9 mouse cellular contexts compared by ENCODE assay signal in genomic region chr4:89040856-89041255, GRCm38 (mm10).
DNase-seq lines count a peak whose midpoint lies in the region; TF ChIP-seq lines count a peak whose summit lies in the region.
"Had no signal": no experiment of that assay in that cellular context is flagged by ENCODE, and none has a peak within 500 bp of the region (broad histone marks: within the 10 kb centered on the region; RNA-seq: fewer than 3 reads in every experiment).

No protein-coding gene starts in this region.

- peak; percentile 21 for DNase-seq in embryo, embryonic 10.5 days (ENCODE audit: low spot score)
- no peak for DNase-seq in embryo, embryonic 9.5 days (ENCODE audit: extremely low spot score)
- DNase-seq in 3T3-L1 (ENCODE audit: low read depth, low spot score) = peak; percentile 73
- DNase-seq in heart, postnatal 25 days (ENCODE audit: low spot score) = peak; percentile 13
- DNase-seq in adrenal gland, adult 8-10 months = no peak
- no peak for DNase-seq in urinary bladder, adult 18-20 months (ENCODE audit: low spot score in 2 of 2)
- no peak for DNase-seq in lung, adult 18-20 months
- DNase-seq: thymus, postnatal 14 days had no signal

- H3K27ac ChIP-seq in embryonic fibroblast, embryonic 13.5 days (ENCODE audit: insufficient read depth, low read length) = peak overlapping the region; percentile 81

- TF ChIP-seq POLR2A in embryonic fibroblast, embryonic 13.5 days (IDR thresholded peaks at IDR 0.05; ENCODE audit: low read depth, low read length) = no peak

- peaks cover 12% of the 10 kb centered on the region for H3K4me1 ChIP-seq in embryonic fibroblast, embryonic 13.5 days (ENCODE audit: control insufficient read depth, insufficient read depth, low read length)

- no peak overlapping the region for H3K4me3 ChIP-seq in embryonic fibroblast, embryonic 13.5 days (ENCODE audit: insufficient read depth, low read length)

- intact Hi-C loops in heart, postnatal 25 days (cut with DNase I) = loop anchor here (5.0 kb wide), 1 partner anchor 64 kb away; no protein-coding TSS in a partner anchor

- no peak for TF ChIP-seq CTCF in embryonic fibroblast, embryonic 13.5 days (IDR thresholded peaks at IDR 0.05; ENCODE audit: borderline replicate concordance, insufficient read depth, low read length)

Comparison
In these comparisons a context has a peak if more than half of its experiments do, and no peak if none do; other contexts are left out.
1. DNase-seq: peak in embryo, embryonic 10.5 days (single experiment), 3T3-L1 (single experiment) and heart, postnatal 25 days (single experiment); none in embryo, embryonic 9.5 days (single experiment), adrenal gland, adult 8-10 months (single experiment), urinary bladder, adult 18-20 months (0 of 2) and lung, adult 18-20 months (0 of 2).